Comparison of ENCODE assay signal across 15 mouse cellular contexts in the genomic region with DNA sequence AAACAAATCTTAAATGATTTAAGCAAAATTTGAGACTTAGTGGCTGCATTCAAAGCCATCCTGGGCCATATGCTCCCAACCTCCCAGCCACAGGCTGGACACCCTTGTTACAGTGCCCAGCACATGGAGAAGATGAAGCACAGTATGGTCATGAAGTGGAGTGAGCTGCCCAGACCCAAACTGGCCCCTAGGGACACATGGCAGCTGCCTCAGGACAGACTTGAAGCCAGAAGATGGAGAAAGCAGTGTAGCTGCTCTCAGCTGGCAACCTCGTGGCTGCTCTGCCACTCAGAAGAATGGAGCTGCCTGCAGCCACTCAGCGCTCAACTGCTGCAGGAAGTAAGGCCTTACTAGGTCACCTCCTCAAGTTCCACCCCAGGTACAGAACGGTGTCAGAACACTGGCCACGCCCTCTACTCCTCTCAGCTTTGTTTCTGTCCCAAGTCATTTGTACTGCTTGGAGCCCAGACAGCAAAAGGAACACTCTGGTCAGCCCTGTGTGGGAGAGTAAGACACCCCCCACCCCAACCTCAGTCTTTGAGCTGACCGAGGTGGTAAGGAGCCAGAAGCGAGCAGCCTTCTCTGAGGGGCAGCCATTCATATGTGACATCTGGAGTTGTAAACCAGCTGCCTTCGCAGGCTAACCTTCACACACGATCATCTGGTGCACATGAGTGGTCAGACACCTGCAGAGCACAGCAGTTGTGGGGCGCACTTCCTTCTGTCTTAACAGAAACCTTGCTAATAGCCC. TPM values are rescaled to one million over a fixed set of nuclear protein-coding genes. Genes with fewer than 3 reads are reported as not detected.
A peak's percentile ranks its signal among the peaks of the same experiment; 100 is the strongest.
DNase-seq lines count a peak whose midpoint lies in the region; ATAC-seq and TF ChIP-seq lines count a peak whose summit lies in the region.
"Had no signal": no experiment of that assay in that cellular context is flagged by ENCODE, and none has a peak within 500 bp of the region (broad histone marks: within the 10 kb centered on the region; RNA-seq: fewer than 3 reads in every experiment).

No protein-coding gene starts in this region.

- H3K27me3 ChIP-seq in limb, embryonic 11.5 days (ENCODE audit: control insufficient read depth, insufficient read depth, low read length): no peaks in the 10 kb centered on the region
- no peaks in the 10 kb centered on the region for H3K27me3 ChIP-seq in limb, embryonic 10.5 days (ENCODE audit: low read depth, poor library complexity, severe bottlenecking)
- no peaks in the 10 kb centered on the region for H3K27me3 ChIP-seq in stomach, postnatal 0 days (ENCODE audit: control insufficient read depth, insufficient read depth, low read length)
- H3K27me3 ChIP-seq: forebrain, embryonic 13.5 days; liver, embryonic 13.5 days; midbrain, embryonic 12.5 days had no signal

- ATAC-seq in limb, embryonic 11.5 days (ENCODE audit: insufficient number of reproducible peaks, low FRiP score, low TSS enrichment, low read depth): no peak
- ATAC-seq in CD4-positive, CD25-positive, alpha-beta regulatory T cell, adult 4 months: peak; percentile 51
- ATAC-seq in stomach, postnatal 0 days (ENCODE audit: low FRiP score, low TSS enrichment): 0 out of 2 replicates have a peak, but pooled peaks have one; percentile 50
- ATAC-seq: forebrain, embryonic 13.5 days had no signal

- WGBS in limb, embryonic 11.5 days: 57% methylated on average over 9 of the region's 9 CpGs
- 83% methylated on average over 9 of the region's 9 CpGs for WGBS in limb, embryonic 10.5 days
- 68% methylated on average over 9 of the region's 9 CpGs for WGBS in stomach, postnatal 0 days

- peaks cover 17% of the 10 kb centered on the region for H3K4me1 ChIP-seq in limb, embryonic 11.5 days (ENCODE audit: control insufficient read depth, insufficient read depth, low read length)
- H3K4me1 ChIP-seq in limb, embryonic 10.5 days: peaks cover 24% of the 10 kb centered on the region
- H3K4me1 ChIP-seq in stomach, postnatal 0 days (replicated peaks; ENCODE audit: control insufficient read depth, insufficient read depth): no peaks in the 10 kb centered on the region
- H3K4me1 ChIP-seq: liver, embryonic 13.5 days had no signal

- no peak overlapping the region; the same call in 1 of the 2 replicates for H3K27ac ChIP-seq in limb, embryonic 11.5 days (replicated peaks; ENCODE audit: low read depth, low read length)
- H3K27ac ChIP-seq in limb, embryonic 10.5 days: no peak overlapping the region
- no peak overlapping the region for H3K27ac ChIP-seq in stomach, postnatal 0 days (replicated peaks)
- no peak overlapping the region for H3K27ac ChIP-seq in gastrocnemius, adult 2 months
- H3K27ac ChIP-seq: forebrain, embryonic 13.5 days; kidney, postnatal 0 days; liver, embryonic 13.5 days; midbrain, embryonic 12.5 days had no signal

- no peak overlapping the region for H3K4me2 ChIP-seq in limb, embryonic 11.5 days (ENCODE audit: low read depth, severe bottlenecking)
- H3K4me2 ChIP-seq in stomach, postnatal 0 days (replicated peaks; ENCODE audit: low read depth): no peak overlapping the region
- H3K4me2 ChIP-seq: forebrain, embryonic 13.5 days; liver, embryonic 13.5 days; midbrain, embryonic 12.5 days had no signal

- TF ChIP-seq EP300 in stomach, postnatal 0 days (optimal IDR thresholded peaks at IDR 0.05): no peak

- H3K36me3 ChIP-seq in limb, embryonic 11.5 days (ENCODE audit: control insufficient read depth, insufficient read depth, low read length): peaks cover 2% of the 10 kb centered on the region; the same call in 1 of the 2 replicates
- H3K36me3 ChIP-seq in limb, embryonic 10.5 days: peaks cover 65% of the 10 kb centered on the region
- H3K36me3 ChIP-seq in stomach, postnatal 0 days (ENCODE audit: control insufficient read depth, insufficient read depth, low read length): no peaks in the 10 kb centered on the region

- no peak for TF ChIP-seq CTCF in stomach, postnatal 0 days (IDR thresholded peaks at IDR 0.05; ENCODE audit: low read depth)
- TF ChIP-seq CTCF in gastrocnemius, adult 2 months (IDR thresholded peaks at IDR 0.05): no peak

- peak; percentile 32 for DNase-seq in limb, embryonic 11.5 days (ENCODE audit: low spot score)
- no peak for DNase-seq in limb, embryonic 10.5 days (ENCODE audit: low spot score)
- DNase-seq in forelimb bud, embryonic 11.5 days (ENCODE audit: low read depth, low spot score): peak; percentile 23
- DNase-seq in stomach, postnatal 0 days (ENCODE audit: low spot score): peak; percentile 27
- DNase-seq in embryo, embryonic 9.5 days (ENCODE audit: extremely low spot score): no peak
- no peak for DNase-seq in gastrocnemius, adult 2 months
- no peak for DNase-seq in frontal cortex, postnatal 25 days (ENCODE audit: low spot score in 2 of 2)
- DNase-seq: adrenal gland, adult 2 months; heart, postnatal 10 days; layer of hippocampus, postnatal 36 days; liver, embryonic 13.5 days had no signal

- H3K9ac ChIP-seq in limb, embryonic 11.5 days (ENCODE audit: low read length): no peak overlapping the region
- H3K9ac ChIP-seq in stomach, postnatal 0 days (ENCODE audit: low read length): no peak overlapping the region
- H3K9ac ChIP-seq: forebrain, embryonic 13.5 days; liver, embryonic 13.5 days; midbrain, embryonic 12.5 days had no signal

- no peaks in the 10 kb centered on the region for H3K9me3 ChIP-seq in limb, embryonic 11.5 days (ENCODE audit: control insufficient read depth, low read length)
- H3K9me3 ChIP-seq in limb, embryonic 10.5 days (replicated peaks): no peaks in the 10 kb centered on the region
- no peaks in the 10 kb centered on the region for H3K9me3 ChIP-seq in stomach, postnatal 0 days (ENCODE audit: control insufficient read depth, low read length)
- H3K9me3 ChIP-seq: forebrain, embryonic 13.5 days; liver, embryonic 13.5 days; midbrain, embryonic 12.5 days had no signal

- intact Hi-C loops in gastrocnemius, adult 2 months (cut with DNase I): no loop called here

- no peak overlapping the region for H3K4me3 ChIP-seq in limb, embryonic 11.5 days (ENCODE audit: low read depth, low read length)
- no peak overlapping the region for H3K4me3 ChIP-seq in limb, embryonic 10.5 days
- no peak overlapping the region for H3K4me3 ChIP-seq in stomach, postnatal 0 days (ENCODE audit: low read depth, low read length)
- no peak overlapping the region for H3K4me3 ChIP-seq in gastrocnemius, adult 2 months
- H3K4me3 ChIP-seq: forebrain, embryonic 13.5 days; liver, embryonic 13.5 days; midbrain, embryonic 12.5 days had no signal

RNA-seq across cellular contexts. Expression of gene Sardh, which starts 48.7 kb away (rescaled TPM):
- 3.0 and 3.5 TPM in 2 replicates for polyA plus RNA-seq in limb, embryonic 11.5 days (2014; fragmentation: Nextera tagmentation; extraction: Ambion mirVana)
- 2.5 and 3.1 TPM in 2 replicates for polyA plus RNA-seq in limb, embryonic 10.5 days (2016; fragmentation: Nextera tagmentation; extraction: Ambion mirVana)
- polyA plus RNA-seq in CD4-positive, CD25-positive, alpha-beta regulatory T cell, adult 4 months (2017; shearing (Covaris generic)): 1 to 10 TPM; 4.9 to 9.7 TPM
- polyA plus RNA-seq in stomach, postnatal 0 days (2015; fragmentation: Nextera tagmentation; extraction: Ambion mirVana): 7.2 and 8.9 TPM in 2 replicates
- 1 to 10 TPM in 1 of 2 experiments, under 1 TPM in 1; 0.84 to 1.2 TPM for total RNA-seq in gastrocnemius, adult 2 months (2021)

Comparison
In these comparisons a context has a peak if more than half of its experiments do, and no peak if none do; other contexts are left out.
1. DNase-seq: peak in limb, embryonic 11.5 days (single experiment), forelimb bud, embryonic 11.5 days (single experiment) and stomach, postnatal 0 days (single experiment); none in limb, embryonic 10.5 days (single experiment), embryo, embryonic 9.5 days (single experiment), gastrocnemius, adult 2 months (single experiment) and frontal cortex, postnatal 25 days (0 of 2).